Mouse (Mus musculus) midbrain, embryonic 14.5 days (tissue): ENCODE data around the gene Adamts20. TPM values are rescaled to one million over a fixed set of nuclear protein-coding genes. Genes with fewer than 3 reads are reported as not detected.
A peak's percentile ranks its signal among the peaks of the same experiment; 100 is the strongest.

Source experiments
- ATAC-seq: fragments of 200-750 bp; cut with Nextera tagmentation; 2 replicates; pipeline ENCODE4 v1.8.0; 2017; ENCODE audit warnings: moderate number of reproducible peaks, moderate library complexity; ENCODE audit not compliant: low FRiP score, low TSS enrichment
- DNase-seq: peaks from one replicate; pipeline ENCODE4 v3.0.0-alpha.2; 2015
- H3K27ac ChIP-seq: fragments of 300-500 bp; sonication (generic); replicated peaks from 2 replicates; pipeline ENCODE4 v1.5.1; 2014; ENCODE audit warnings: mild to moderate bottlenecking, low read depth, low read length, moderate library complexity
- H3K27me3 ChIP-seq: fragments of 300-500 bp; sonication (generic); 2 replicates; pipeline ENCODE4 v1.6.1; 2014; ENCODE audit warnings: low read length, control low read depth, mixed read lengths; ENCODE audit not compliant: control insufficient read depth, insufficient read depth
- H3K36me3 ChIP-seq: fragments of 300-500 bp; sonication (generic); 2 replicates; pipeline ENCODE4 v1.6.1; 2014; ENCODE audit warnings: low read length, control low read depth; ENCODE audit not compliant: control insufficient read depth, insufficient read depth
- H3K4me1 ChIP-seq: fragments of 300-500 bp; sonication (generic); 2 replicates; pipeline ENCODE4 v1.6.1; 2014; ENCODE audit warnings: mild to moderate bottlenecking, antibody characterized with exemption, low read length, control low read depth; ENCODE audit not compliant: control insufficient read depth, insufficient read depth
- H3K4me2 ChIP-seq: fragments of 300-500 bp; sonication (generic); 2 replicates; pipeline ENCODE4 v1.6.1; 2014; ENCODE audit warnings: mild to moderate bottlenecking, low read length, moderate library complexity
- H3K4me3 ChIP-seq: fragments of 300-500 bp; sonication (generic); replicated peaks from 2 replicates; pipeline ENCODE4 v1.5.1; 2014; ENCODE audit warnings: low read depth, low read length
- H3K9ac ChIP-seq: fragments of 300-500 bp; sonication (generic); replicated peaks from 2 replicates; pipeline ENCODE4 v1.6.1; 2014; ENCODE audit warnings: mild to moderate bottlenecking, low read length, moderate library complexity
- H3K9me3 ChIP-seq: fragments of 300-500 bp; sonication (generic); 2 replicates; pipeline ENCODE4 v1.6.1; 2016; ENCODE audit warnings: low read length, control low read depth, mixed read lengths; ENCODE audit not compliant: control insufficient read depth
- WGBS: fragments of 180-500 bp; shearing (Covaris S2); extraction: QIAGEN DNeasy Blood & Tissue Kit; methylation state at CpG from one replicate; pipeline ENCODE4 v1.1.7; 2014; 5-methylcytosine and 5-hydroxymethylcytosine counted together
- polyA plus RNA-seq: library from polyadenylated mRNA; unstranded; fragments of >200 nt; fragmentation: Nextera tagmentation; extraction: Ambion mirVana; gene quantifications from 2 replicates; pipeline ENCODE4 v1.2.1, GENCODE M21; 2014

The Adamts20 gene
- polyA plus RNA-seq, 1 experiment from 2014 or later = 3.5 TPM

DNA sequence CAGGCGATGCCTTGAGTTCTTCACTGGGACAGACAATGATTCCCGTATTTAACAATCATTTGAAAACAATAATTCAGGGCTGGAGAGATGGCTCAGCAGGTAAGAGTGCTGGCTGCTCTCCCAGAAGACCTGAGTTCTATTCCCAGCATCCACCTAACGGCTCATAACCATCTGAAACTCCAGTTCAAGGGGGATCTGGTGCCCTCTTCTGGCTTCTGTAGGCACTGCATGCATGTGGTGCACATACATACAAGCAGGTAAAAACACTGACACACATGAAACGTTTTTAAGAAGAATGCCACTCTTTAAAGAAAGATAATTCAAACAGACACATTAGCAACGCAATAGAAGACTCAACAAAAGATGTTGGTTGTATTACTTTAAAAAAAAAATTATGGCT lies 120.9 kb downstream of the Adamts20 start:
- DNase-seq = no peak
- no peak for ATAC-seq
- Histone ChIP-seq H3K27me3 (no peaks in the 10 kb centered on the region), H3K4me3 (no peak overlapping the region), H3K4me2 (no peak overlapping the region), H3K4me1 (no peaks in the 10 kb centered on the region), H3K9me3 (no peaks in the 10 kb centered on the region), H3K27ac (no peak overlapping the region), H3K9ac (no peak overlapping the region), H3K36me3 (no peaks in the 10 kb centered on the region)
- 93% methylated on average over 5 of the region's 5 CpGs for whole genome bisulfite sequencing

DNA sequence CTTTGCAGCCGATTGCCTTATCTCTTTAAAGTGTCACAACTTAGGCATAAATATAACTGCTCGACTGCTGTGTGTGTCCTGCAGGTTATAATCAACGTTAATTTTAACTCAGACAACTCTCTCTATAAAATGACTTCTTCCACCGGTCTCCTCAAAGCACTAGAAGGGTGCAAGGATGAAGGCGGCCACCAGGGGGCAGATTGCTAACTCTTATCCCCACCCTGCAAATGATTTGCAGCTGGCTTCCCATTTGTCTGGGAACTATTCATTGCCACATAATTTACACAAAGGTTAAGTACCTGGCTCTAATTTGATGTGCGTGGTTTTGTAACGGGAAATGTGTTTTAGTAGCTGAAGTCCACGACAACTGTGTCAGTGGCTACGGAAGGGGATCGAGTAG lies 122.9 kb downstream of the Adamts20 start:
- Histone ChIP-seq H3K27me3 (no peaks in the 10 kb centered on the region), H3K4me1 (no peaks in the 10 kb centered on the region), H3K4me3 (no peak overlapping the region), H3K36me3 (no peaks in the 10 kb centered on the region), H3K4me2 (no peak overlapping the region), H3K9me3 (no peaks in the 10 kb centered on the region), H3K27ac (no peak overlapping the region), H3K9ac (no peak overlapping the region)
- DNase-seq = peak; percentile 77
- ATAC-seq = no peak
- WGBS = 69% methylated on average over 10 of the region's 10 CpGs

DNA sequence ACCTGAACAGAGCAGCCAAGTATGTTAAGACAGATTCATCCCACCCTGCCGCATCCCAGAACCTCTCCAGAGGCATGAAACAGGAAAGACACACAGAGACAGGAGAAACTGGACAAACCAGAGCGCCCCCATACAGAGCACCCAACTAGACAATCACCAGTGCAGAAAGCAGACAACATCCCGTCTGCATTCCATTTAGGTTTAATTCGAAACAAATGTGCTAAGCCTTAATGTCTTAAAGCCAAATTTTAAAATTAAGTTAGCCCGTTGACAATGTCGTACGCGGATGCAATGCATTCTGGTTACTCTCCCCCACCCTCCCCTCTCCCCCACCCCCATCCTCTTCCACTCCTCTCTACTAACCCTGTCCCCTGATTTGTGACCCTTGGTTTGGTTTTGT lies 126.2 kb downstream of the Adamts20 start:
- no peak overlapping the region for H3K4me3 ChIP-seq
- H3K4me2 ChIP-seq = no peak overlapping the region
- no peaks in the 10 kb centered on the region for H3K27me3 ChIP-seq
- no peak overlapping the region for H3K27ac ChIP-seq
- H3K9me3 ChIP-seq = no peaks in the 10 kb centered on the region
- no peaks in the 10 kb centered on the region for H3K4me1 ChIP-seq
- WGBS = 97% methylated on average over 8 of the region's 8 CpGs
- DNase-seq (no peak), ATAC-seq (no peak)
- no peaks in the 10 kb centered on the region for H3K36me3 ChIP-seq
- no peak overlapping the region for H3K9ac ChIP-seq

GRCm38 (mm10) chr15:94334586-94334985 lies 130.6 kb downstream of the Adamts20 start:
- Histone ChIP-seq H3K4me1 (no peaks in the 10 kb centered on the region), H3K27me3 (no peaks in the 10 kb centered on the region), H3K9ac (no peak overlapping the region), H3K4me2 (no peak overlapping the region), H3K27ac (no peak overlapping the region), H3K9me3 (no peaks in the 10 kb centered on the region), H3K4me3 (no peak overlapping the region), H3K36me3 (no peaks in the 10 kb centered on the region)
- no peak for DNase-seq
- WGBS = 67% methylated on average over 10 of the region's 10 CpGs
- no peak for ATAC-seq

GRCm38 (mm10) chr15:94326626-94327025 lies 138.6 kb downstream of the Adamts20 start:
- ATAC-seq (no peak), DNase-seq (no peak)

DNA sequence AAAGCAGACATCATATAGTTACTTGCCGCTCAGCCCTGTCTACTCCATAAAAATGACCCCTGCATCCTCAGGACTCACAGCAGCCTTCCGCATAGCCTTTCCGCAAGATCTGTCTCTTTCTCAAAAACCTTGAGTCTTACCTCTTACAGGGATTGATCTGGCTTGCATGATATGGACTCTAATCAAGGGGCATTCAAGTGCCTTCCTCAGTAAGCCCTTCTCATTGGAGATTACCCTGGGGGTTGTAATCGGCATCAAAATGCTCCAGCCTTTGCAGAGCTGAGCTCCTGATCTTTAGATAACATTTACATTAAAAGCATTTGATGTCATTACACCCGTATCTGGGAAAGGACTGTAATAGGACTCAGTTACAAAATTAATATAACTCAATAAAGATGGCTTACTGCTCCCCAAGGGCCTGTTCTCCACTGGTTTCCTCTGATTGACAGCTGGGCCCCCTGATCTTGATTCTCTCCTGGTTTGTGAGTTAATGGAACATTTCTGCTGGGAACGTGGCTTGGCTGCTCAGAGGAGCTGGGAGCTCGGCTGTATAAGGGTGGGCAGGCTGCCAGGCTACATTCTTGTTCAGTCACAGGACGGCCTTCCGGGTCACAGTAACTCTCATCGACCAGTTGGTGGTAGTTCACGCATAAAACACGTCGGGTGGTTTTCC lies 139.6 kb downstream of the Adamts20 start:
- Histone ChIP-seq H3K9ac (no peak overlapping the region), H3K27ac (no peak overlapping the region), H3K4me2 (no peak overlapping the region), H3K36me3 (no peaks in the 10 kb centered on the region), H3K9me3 (no peaks in the 10 kb centered on the region), H3K27me3 (no peaks in the 10 kb centered on the region), H3K4me3 (no peak overlapping the region), H3K4me1 (peaks cover 9% of the 10 kb centered on the region)
- WGBS = 50% methylated on average over 13 of the region's 13 CpGs
- DNase-seq = peak; percentile 75
- no peak for ATAC-seq

More at GRCm38 (mm10) chr15:94326626-94327025, 138.6 kb downstream of the Adamts20 start:
- no peak overlapping the region for H3K9ac ChIP-seq
- no peak overlapping the region for H3K4me2 ChIP-seq
- H3K9me3 ChIP-seq = no peaks in the 10 kb centered on the region
- H3K4me3 ChIP-seq = no peak overlapping the region
- no peaks in the 10 kb centered on the region for H3K27me3 ChIP-seq
- no peaks in the 10 kb centered on the region for H3K36me3 ChIP-seq
- H3K4me1 ChIP-seq = peaks cover 9% of the 10 kb centered on the region
- WGBS = 90% methylated on average over 5 of the region's 5 CpGs
- no peak overlapping the region for H3K27ac ChIP-seq

DNA sequence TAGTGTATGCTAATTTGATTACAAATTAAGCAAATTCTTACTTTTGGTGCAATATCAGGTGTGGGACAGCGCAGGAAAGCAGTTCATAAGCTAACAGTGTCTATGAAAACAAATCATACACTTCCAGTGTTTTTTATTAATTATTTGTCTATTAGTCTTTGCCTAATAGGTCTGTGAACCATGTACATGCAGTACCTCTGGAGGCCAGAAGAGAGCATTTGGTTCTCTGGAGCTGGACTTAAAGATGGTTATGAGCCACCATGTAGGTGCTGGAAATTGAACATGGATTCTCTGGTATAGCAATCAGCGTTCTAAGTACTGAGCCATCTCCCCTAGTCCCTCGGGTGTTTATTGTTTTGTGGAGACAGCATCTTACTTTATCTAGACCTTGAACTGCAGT lies 149.0 kb downstream of the Adamts20 start:
- H3K9ac ChIP-seq = no peak overlapping the region
- 92% methylated on average over 3 of the region's 3 CpGs for WGBS
- H3K4me2 ChIP-seq = no peak overlapping the region
- no peak overlapping the region for H3K27ac ChIP-seq
- H3K9me3 ChIP-seq = no peaks in the 10 kb centered on the region
- no peaks in the 10 kb centered on the region for H3K36me3 ChIP-seq
- ATAC-seq = no peak
- no peaks in the 10 kb centered on the region for H3K27me3 ChIP-seq
- no peaks in the 10 kb centered on the region for H3K4me1 ChIP-seq
- H3K4me3 ChIP-seq = no peak overlapping the region
- DNase-seq = no peak

GRCm38 (mm10) chr15:94309689-94310088 lies 155.5 kb downstream of the Adamts20 start:
- H3K27ac ChIP-seq = no peak overlapping the region
- H3K9me3 ChIP-seq = no peaks in the 10 kb centered on the region
- no peaks in the 10 kb centered on the region for H3K4me1 ChIP-seq
- 91% methylated on average over 7 of the region's 7 CpGs for WGBS
- H3K27me3 ChIP-seq = no peaks in the 10 kb centered on the region
- H3K9ac ChIP-seq = no peak overlapping the region
- H3K36me3 ChIP-seq = no peaks in the 10 kb centered on the region
- no peak overlapping the region for H3K4me2 ChIP-seq
- ATAC-seq (no peak), DNase-seq (no peak)
- H3K4me3 ChIP-seq = no peak overlapping the region

- Histone ChIP-seq H3K27ac (no peak overlapping the region), H3K27me3 (no peaks in the 10 kb centered on the region), H3K4me2 (no peak overlapping the region), H3K4me1 (no peaks in the 10 kb centered on the region), H3K9ac (no peak overlapping the region), H3K4me3 (no peak overlapping the region), H3K9me3 (no peaks in the 10 kb centered on the region), H3K36me3 (no peaks in the 10 kb centered on the region)
- 68% methylated on average over 9 of the region's 9 CpGs for WGBS
- DNase-seq = no peak
- ATAC-seq = no peak
Observed at GRCm38 (mm10) chr15:94307888-94308287, 157.3 kb downstream of the Adamts20 start.
